Mouse (Mus musculus) forebrain, postnatal 0 days (tissue): ENCODE results near the gene Ampd2. TPM values are rescaled to one million over a fixed set of nuclear protein-coding genes. Genes with fewer than 3 reads are reported as not detected.

Experiments used
- ATAC-seq: fragments of 200-750 bp; cut with Nextera tagmentation; 2 replicates; pipeline ENCODE4 v1.8.0; 2017; ENCODE audit warnings: mild to moderate bottlenecking, moderate library complexity
- DNase-seq: peaks from one replicate; pipeline ENCODE4 v3.0.0-alpha.2; 2015
- H3K27ac ChIP-seq: fragments of 300-500 bp; sonication (generic); 2 replicates; pipeline ENCODE4 v1.5.1; 2014; ENCODE audit warnings: low read depth, mild to moderate bottlenecking, antibody characterized with exemption, low read length, moderate library complexity, mixed read lengths
- H3K27me3 ChIP-seq: fragments of 300-500 bp; sonication (generic); 2 replicates; pipeline ENCODE4 v1.6.1; 2014; ENCODE audit warnings: mild to moderate bottlenecking, low read length, mixed read lengths; ENCODE audit not compliant: insufficient read depth
- H3K36me3 ChIP-seq: fragments of 300-500 bp; sonication (generic); 2 replicates; pipeline ENCODE4 v1.6.1; 2014; ENCODE audit warnings: mild to moderate bottlenecking, moderate library complexity; ENCODE audit not compliant: insufficient read depth
- H3K4me1 ChIP-seq: fragments of 300-500 bp; sonication (generic); 2 replicates; pipeline ENCODE4 v1.6.1; 2014; ENCODE audit warnings: antibody characterized with exemption; ENCODE audit not compliant: insufficient read depth
- H3K4me2 ChIP-seq: fragments of 300-500 bp; sonication (generic); 2 replicates; pipeline ENCODE4 v1.6.1; 2014; ENCODE audit warnings: low read depth, mild to moderate bottlenecking, moderate library complexity
- H3K4me3 ChIP-seq: fragments of 300-500 bp; sonication (generic); 2 replicates; pipeline ENCODE4 v1.5.1; 2014; ENCODE audit warnings: low read depth, low read length, mixed read lengths
- H3K9ac ChIP-seq: fragments of 300-500 bp; sonication (generic); 2 replicates; pipeline ENCODE4 v1.6.1; 2014; ENCODE audit warnings: mild to moderate bottlenecking
- H3K9me3 ChIP-seq: fragments of 300-500 bp; sonication (generic); 2 replicates; pipeline ENCODE4 v1.6.1; 2016; ENCODE audit warnings: low read length
- CTCF ChIP-seq: sonication (generic); IDR thresholded peaks from 2 replicates; pipeline ENCODE4 v1.5.1; 2016; ENCODE audit warnings: antibody characterized with exemption, control low read depth, low read depth
- WGBS: fragments of 180-500 bp; shearing (Covaris S2); extraction: QIAGEN DNeasy Blood & Tissue Kit; methylation state at CpG from one replicate; pipeline ENCODE4 v1.1.7; 2014; 5-methylcytosine and 5-hydroxymethylcytosine counted together
- polyA plus RNA-seq: library from polyadenylated mRNA; unstranded; fragments of >200 nt; fragmentation: Nextera tagmentation; extraction: Ambion mirVana; gene quantifications from 2 replicates; pipeline ENCODE4 v1.2.1, GENCODE M21; 2015
- total RNA-seq: library from RNA; depleted of rRNA; stranded (reverse); fragments of >200 nt; gene quantifications from 2 replicates; pipeline ENCODE4 v1.2.3, GENCODE M21; 2014

Gene Ampd2
- total and polyA plus RNA-seq, 2 experiments from 2014 or later, result 46.6 to 47.0 TPM

GRCm38 (mm10) chr3:108112246-108112645 is 25.8 kb upstream of the Ampd2 start:
- WGBS, result 80% methylated on average over 7 of the region's 7 CpGs

GRCm38 (mm10) chr3:108111320-108111719 is 24.9 kb upstream of the Ampd2 start:
- DNase-seq, result no peak
- H3K4me1 ChIP-seq, result no peaks in the 10 kb centered on the region
- H3K27me3 ChIP-seq, result no peaks in the 10 kb centered on the region
- no peak overlapping the region for H3K4me3 ChIP-seq
- H3K9ac ChIP-seq, result no peak overlapping the region
- H3K27ac ChIP-seq, result no peak overlapping the region
- ATAC-seq, result no peak
- H3K4me2 ChIP-seq, result no peak overlapping the region
- peaks cover 49% of the 10 kb centered on the region for H3K36me3 ChIP-seq
- no peaks in the 10 kb centered on the region for H3K9me3 ChIP-seq
- no peak for TF ChIP-seq CTCF
- WGBS, result 79% methylated on average over 5 of the region's 5 CpGs

More at GRCm38 (mm10) chr3:108112246-108112645, 25.8 kb upstream of the Ampd2 start:
- TF ChIP-seq CTCF, result no peak
- no peaks in the 10 kb centered on the region for H3K27me3 ChIP-seq
- no peak overlapping the region for H3K4me2 ChIP-seq
- H3K4me3 ChIP-seq, result no peak overlapping the region
- DNase-seq, result no peak
- peaks cover 55% of the 10 kb centered on the region for H3K36me3 ChIP-seq
- ATAC-seq, result no peak
- H3K9me3 ChIP-seq, result no peaks in the 10 kb centered on the region
- H3K9ac ChIP-seq, result no peak overlapping the region
- H3K27ac ChIP-seq, result no peak overlapping the region
- no peaks in the 10 kb centered on the region for H3K4me1 ChIP-seq

- no peak for DNase-seq
- H3K36me3 ChIP-seq, result peaks cover 25% of the 10 kb centered on the region
- no peak; the same call in 1 of the 2 replicates for TF ChIP-seq CTCF
- H3K27me3 ChIP-seq, result no peaks in the 10 kb centered on the region
- H3K4me2 ChIP-seq, result no peak overlapping the region
- H3K9me3 ChIP-seq, result no peaks in the 10 kb centered on the region
- WGBS, result 87% methylated on average over 3 of the region's 3 CpGs
- H3K4me1 ChIP-seq, result no peaks in the 10 kb centered on the region
- H3K4me3 ChIP-seq, result no peak overlapping the region
- no peak overlapping the region for H3K9ac ChIP-seq
- ATAC-seq, result peak; percentile 30; the same call in 1 of the 2 replicates
- H3K27ac ChIP-seq, result no peak overlapping the region
Observed at GRCm38 (mm10) chr3:108105281-108105680, 18.8 kb upstream of the Ampd2 start.

GRCm38 (mm10) chr3:108102075-108102474 is 15.6 kb upstream of the Ampd2 start:
- DNase-seq, result no peak
- H3K27me3 ChIP-seq, result no peaks in the 10 kb centered on the region
- H3K4me2 ChIP-seq, result no peak overlapping the region
- 35% methylated on average over 6 of the region's 6 CpGs for WGBS
- H3K9ac ChIP-seq, result no peak overlapping the region
- peak overlapping the region; percentile 73 for H3K27ac ChIP-seq
- no peaks in the 10 kb centered on the region for H3K4me1 ChIP-seq
- H3K9me3 ChIP-seq, result no peaks in the 10 kb centered on the region
- no peak overlapping the region for H3K4me3 ChIP-seq
- no peak for ATAC-seq
- no peak for TF ChIP-seq CTCF
- no peaks in the 10 kb centered on the region for H3K36me3 ChIP-seq

GRCm38 (mm10) chr3:108101594-108101993 is 15.1 kb upstream of the Ampd2 start:
- H3K4me2 ChIP-seq, result no peak overlapping the region
- peak; percentile 84 for ATAC-seq
- H3K27me3 ChIP-seq, result no peaks in the 10 kb centered on the region
- H3K27ac ChIP-seq, result peak overlapping the region; percentile 73
- 14% methylated on average over 3 of the region's 3 CpGs for WGBS
- no peaks in the 10 kb centered on the region for H3K36me3 ChIP-seq
- H3K9me3 ChIP-seq, result no peaks in the 10 kb centered on the region
- no peak overlapping the region for H3K4me3 ChIP-seq
- peak; percentile 63 for DNase-seq
- H3K4me1 ChIP-seq, result no peaks in the 10 kb centered on the region
- no peak overlapping the region for H3K9ac ChIP-seq
- TF ChIP-seq CTCF, result no peak

- DNase-seq (no peak), ATAC-seq (no peak)
- no peak for TF ChIP-seq CTCF
- 88% methylated on average over 6 of the region's 6 CpGs for WGBS
- Histone ChIP-seq H3K36me3 (no peaks in the 10 kb centered on the region), H3K4me2 (no peak overlapping the region), H3K4me1 (no peaks in the 10 kb centered on the region), H3K9ac (no peak overlapping the region), H3K27me3 (no peaks in the 10 kb centered on the region), H3K4me3 (no peak overlapping the region), H3K27ac (no peak overlapping the region), H3K9me3 (no peaks in the 10 kb centered on the region)
Observed at GRCm38 (mm10) chr3:108098316-108098715, 11.9 kb upstream of the Ampd2 start.

- Histone ChIP-seq H3K4me1 (no peaks in the 10 kb centered on the region), H3K4me2 (no peak overlapping the region), H3K27me3 (no peaks in the 10 kb centered on the region), H3K4me3 (no peak overlapping the region), H3K9me3 (no peaks in the 10 kb centered on the region), H3K27ac (no peak overlapping the region), H3K9ac (no peak overlapping the region), H3K36me3 (no peaks in the 10 kb centered on the region)
- TF ChIP-seq CTCF, result no peak
- WGBS, result 81% methylated on average over 8 of the region's 8 CpGs
- ATAC-seq (no peak), DNase-seq (no peak)
Observed at GRCm38 (mm10) chr3:108097656-108098055, 11.2 kb upstream of the Ampd2 start.
